Mouse (Mus musculus): Measurements from ENCODE around the gene Olfr157. TPM values are rescaled to one million over a fixed set of nuclear protein-coding genes. Genes with fewer than 3 reads are reported as not detected.
"Not testable (repeated sequence)": the region's sequence is repeated elsewhere in the genome, so short reads cannot be mapped to it uniquely, and the experiment has no call there.

The Olfr157 gene
- polyA plus RNA-seq, 1 experiment from 2014 or later = not detected

DNA sequence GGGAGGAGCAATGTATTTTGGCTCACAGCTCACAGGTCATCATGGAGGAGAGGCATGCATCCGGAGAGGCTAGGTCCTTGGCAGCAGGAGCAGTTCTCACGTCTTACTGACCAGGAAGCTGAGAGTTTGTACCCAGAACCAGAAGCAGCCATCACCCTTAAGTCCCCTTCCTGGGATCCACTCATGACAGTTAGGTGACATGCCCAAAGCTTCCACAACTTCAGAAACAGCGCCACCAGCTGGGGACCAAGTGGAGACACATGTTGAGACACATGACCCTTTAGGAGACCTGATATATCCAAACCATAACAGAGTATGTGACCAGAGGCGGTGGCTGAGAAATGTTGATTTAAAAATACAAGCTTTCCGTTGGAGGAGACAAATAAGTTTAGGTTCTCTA lies 8.0 kb downstream of the Olfr157 start:
- ATAC-seq (ENCODE audit: insufficient number of reproducible peaks, low FRiP score, low TSS enrichment, low read depth) (no peak), DNase-seq (ENCODE audit: low spot score) (no peak)
- H3K4me2 ChIP-seq (ENCODE audit: low read depth, severe bottlenecking) = no peak overlapping the region
- no peak overlapping the region for H3K9ac ChIP-seq (ENCODE audit: low read length)
- H3K4me1 ChIP-seq (ENCODE audit: control insufficient read depth, insufficient read depth, low read length) = no peaks in the 10 kb centered on the region
- H3K9me3 ChIP-seq (ENCODE audit: control insufficient read depth, low read length) = no peaks in the 10 kb centered on the region
- H3K4me3 ChIP-seq (ENCODE audit: low read depth, low read length) = no peak overlapping the region
- 65% methylated on average over 5 of the region's 5 CpGs for WGBS
- H3K27me3 ChIP-seq (ENCODE audit: control insufficient read depth, insufficient read depth, low read length) = no peaks in the 10 kb centered on the region
- H3K36me3 ChIP-seq (ENCODE audit: control insufficient read depth, insufficient read depth, low read length) = no peaks in the 10 kb centered on the region
- no peak overlapping the region for H3K27ac ChIP-seq (replicated peaks; ENCODE audit: low read depth, low read length)

DNA sequence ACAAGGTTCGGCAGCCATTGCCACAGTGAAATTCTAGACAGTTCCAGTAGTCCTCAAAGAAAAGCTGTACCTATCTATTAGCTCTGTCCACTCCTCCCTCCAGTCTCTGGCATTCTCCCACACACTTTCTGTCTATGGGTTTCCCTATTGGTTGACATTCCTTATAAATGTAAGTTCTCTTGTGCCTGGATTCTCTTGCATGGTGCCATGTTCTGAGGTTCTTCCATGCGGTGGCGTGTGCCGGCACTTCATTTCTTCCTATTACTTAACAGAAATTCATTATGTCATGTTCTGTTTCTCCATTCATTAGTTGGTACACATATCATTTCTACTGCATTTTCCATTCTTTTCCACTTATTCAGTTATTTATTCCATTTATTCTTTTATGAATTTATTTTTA lies 11.2 kb downstream of the Olfr157 start:
- H3K27me3 ChIP-seq (ENCODE audit: control insufficient read depth, insufficient read depth, low read length) = no peaks in the 10 kb centered on the region
- no peaks in the 10 kb centered on the region for H3K9me3 ChIP-seq (ENCODE audit: control insufficient read depth, low read length)
- WGBS = 86% methylated on average over 4 of the region's 4 CpGs
- H3K4me2 ChIP-seq (ENCODE audit: low read depth, severe bottlenecking) = no peak overlapping the region
- no peaks in the 10 kb centered on the region for H3K4me1 ChIP-seq (ENCODE audit: control insufficient read depth, insufficient read depth, low read length)
- H3K4me3 ChIP-seq (ENCODE audit: low read depth, low read length) = no peak overlapping the region
- H3K36me3 ChIP-seq (ENCODE audit: control insufficient read depth, insufficient read depth, low read length) = no peaks in the 10 kb centered on the region
- DNase-seq (ENCODE audit: low spot score) (no peak), ATAC-seq (ENCODE audit: insufficient number of reproducible peaks, low FRiP score, low TSS enrichment, low read depth) (no peak)
- no peak overlapping the region for H3K9ac ChIP-seq (ENCODE audit: low read length)
- no peak overlapping the region for H3K27ac ChIP-seq (replicated peaks; ENCODE audit: low read depth, low read length)

DNA sequence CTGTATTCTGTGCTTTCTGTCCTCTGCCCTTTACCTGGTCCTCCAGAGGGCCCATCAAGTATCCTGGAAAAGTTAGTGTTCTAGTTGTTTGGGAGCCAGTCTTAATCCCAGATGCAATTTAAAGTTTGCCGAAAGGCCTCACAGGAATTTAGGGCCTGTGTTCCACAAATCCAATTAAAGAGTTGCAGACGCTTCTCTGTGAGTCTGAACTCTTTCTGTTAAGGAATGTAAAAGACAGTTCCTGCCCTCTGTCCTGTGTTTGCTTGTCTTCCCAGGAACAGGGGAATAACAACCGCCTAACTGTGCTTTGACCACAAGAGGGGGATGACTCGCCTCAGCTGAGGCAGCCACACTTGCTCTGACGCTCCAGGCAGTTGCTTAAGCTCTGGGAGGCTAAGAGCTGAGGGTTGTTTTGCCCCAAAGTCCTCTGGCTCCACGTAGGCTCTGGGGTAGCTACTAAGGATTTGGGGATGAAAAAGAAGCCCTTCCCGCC lies 16.1 kb downstream of the Olfr157 start, which contains the start of gene Olfr156:
TSS of gene Olfr156 (minus strand) at position 51 of the 493 bp plus-strand sequence.
- 14% methylated on average over 7 of the region's 7 CpGs for WGBS
- Histone ChIP-seq H3K9me3 (ENCODE audit: control insufficient read depth, low read length) (no peaks in the 10 kb centered on the region), H3K4me3 (ENCODE audit: low read depth, low read length) (no peak within 1 kb of the TSS), H3K4me1 (ENCODE audit: control insufficient read depth, insufficient read depth, low read length) (no peaks in the 10 kb centered on the region), H3K27me3 (ENCODE audit: control insufficient read depth, insufficient read depth, low read length) (no peaks in the 10 kb centered on the region), H3K27ac (replicated peaks; ENCODE audit: low read depth, low read length) (no peak within 1 kb of the TSS), H3K36me3 (ENCODE audit: control insufficient read depth, insufficient read depth, low read length) (no peaks in the 10 kb centered on the region), H3K9ac (ENCODE audit: low read length) (no peak within 1 kb of the TSS), H3K4me2 (ENCODE audit: low read depth, severe bottlenecking) (no peak within 1 kb of the TSS)
- DNase-seq (ENCODE audit: low spot score) (peak; percentile 60), ATAC-seq (ENCODE audit: insufficient number of reproducible peaks, low FRiP score, low TSS enrichment, low read depth) (no peak)

DNA sequence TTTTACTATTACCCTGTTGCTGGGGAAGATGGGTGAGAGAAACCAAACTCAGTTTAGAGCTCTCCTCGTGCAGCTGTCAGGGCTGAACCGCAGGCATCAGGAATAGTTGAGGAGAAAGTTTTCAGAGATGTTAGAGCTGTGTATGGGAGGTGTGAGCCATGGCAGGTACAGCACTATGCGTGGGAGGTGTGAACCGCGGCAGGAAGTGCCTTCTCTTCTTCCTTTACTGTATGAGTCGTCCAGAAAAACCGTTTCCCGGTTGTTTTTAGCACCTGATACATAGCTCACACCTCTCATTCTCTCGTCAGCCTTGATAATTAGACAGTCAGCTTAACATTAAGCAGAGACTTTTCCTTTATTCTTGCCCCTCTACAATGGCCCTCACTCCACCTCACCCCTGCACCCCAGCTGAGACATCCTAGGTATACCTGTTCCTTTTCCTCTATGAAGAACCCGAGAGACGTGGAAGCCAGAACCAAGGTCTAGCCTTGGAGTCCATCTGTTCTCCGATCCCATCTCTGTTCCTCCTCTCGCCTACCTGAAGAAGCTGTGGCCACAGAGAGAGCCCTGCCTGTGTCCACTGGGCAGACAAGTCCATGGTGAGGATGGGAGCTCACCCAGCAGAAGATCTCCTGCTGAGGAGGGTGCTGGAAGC lies 17.0 kb downstream of the Olfr157 start:
- no peak overlapping the region for H3K4me3 ChIP-seq (ENCODE audit: low read depth, low read length)
- H3K4me2 ChIP-seq (ENCODE audit: low read depth, severe bottlenecking) = no peak overlapping the region
- H3K36me3 ChIP-seq (ENCODE audit: control insufficient read depth, insufficient read depth, low read length) = no peaks in the 10 kb centered on the region
- ATAC-seq (ENCODE audit: insufficient number of reproducible peaks, low FRiP score, low TSS enrichment, low read depth) (no peak), DNase-seq (ENCODE audit: low spot score) (no peak)
- H3K9me3 ChIP-seq (ENCODE audit: control insufficient read depth, low read length) = no peaks in the 10 kb centered on the region
- 77% methylated on average over 13 of the region's 13 CpGs for WGBS
- no peak overlapping the region for H3K27ac ChIP-seq (replicated peaks; ENCODE audit: low read depth, low read length)
- no peaks in the 10 kb centered on the region for H3K27me3 ChIP-seq (ENCODE audit: control insufficient read depth, insufficient read depth, low read length)
- no peaks in the 10 kb centered on the region for H3K4me1 ChIP-seq (ENCODE audit: control insufficient read depth, insufficient read depth, low read length)
- H3K9ac ChIP-seq (ENCODE audit: low read length) = no peak overlapping the region

DNA sequence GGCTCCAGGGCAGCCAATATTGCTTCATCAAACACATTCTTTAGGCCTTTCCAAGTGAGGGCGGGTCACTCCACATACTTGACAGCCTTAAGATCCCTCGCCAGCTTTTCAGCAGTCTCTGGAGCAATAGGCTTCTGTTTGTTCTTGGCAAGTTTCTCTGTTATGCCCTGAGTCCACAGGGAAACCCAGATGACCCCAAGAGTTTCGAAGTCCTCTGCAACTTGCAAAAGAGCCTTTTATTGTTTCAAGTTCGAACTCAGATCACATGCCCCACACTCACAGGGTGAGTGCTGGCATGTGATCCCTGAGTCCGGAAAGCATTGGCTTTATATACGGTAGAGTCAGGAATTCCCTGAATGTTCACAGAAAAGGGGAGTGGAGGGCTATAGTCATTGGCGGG lies 41.1 kb downstream of the Olfr157 start:
- WGBS = 63% methylated on average over 7 of the region's 7 CpGs

DNA sequence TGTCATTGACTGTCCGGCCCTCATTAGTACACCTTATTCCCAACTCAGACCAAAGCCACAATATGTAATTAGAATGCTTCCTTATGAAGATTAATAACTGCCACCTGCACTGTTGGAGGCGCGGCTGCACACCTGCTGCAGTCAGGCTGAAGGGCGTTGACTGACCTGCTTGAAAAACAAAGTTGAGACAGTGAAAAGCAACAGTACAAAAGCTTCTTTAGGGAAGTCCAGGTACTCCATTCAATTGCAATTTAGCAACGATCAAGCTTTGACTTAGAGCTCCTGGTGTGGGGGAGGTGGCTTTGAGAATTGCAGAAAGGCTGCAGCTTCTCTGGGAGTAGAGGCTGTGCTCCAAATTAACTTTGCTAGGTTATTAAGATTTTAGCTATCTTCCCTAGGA lies 44.2 kb downstream of the Olfr157 start:
- not testable (repeated sequence) for H3K9ac ChIP-seq (ENCODE audit: low read length); H3K4me3 ChIP-seq (ENCODE audit: low read depth, low read length); H3K27me3 ChIP-seq (ENCODE audit: control insufficient read depth, insufficient read depth, low read length); H3K27ac ChIP-seq (replicated peaks; ENCODE audit: low read depth, low read length); H3K36me3 ChIP-seq (ENCODE audit: control insufficient read depth, insufficient read depth, low read length); H3K4me1 ChIP-seq (ENCODE audit: control insufficient read depth, insufficient read depth, low read length); H3K9me3 ChIP-seq (ENCODE audit: control insufficient read depth, low read length); DNase-seq (ENCODE audit: low spot score); ATAC-seq (ENCODE audit: insufficient number of reproducible peaks, low FRiP score, low TSS enrichment, low read depth); H3K4me2 ChIP-seq (ENCODE audit: low read depth, severe bottlenecking)
- WGBS = 89% methylated on average over 5 of the region's 5 CpGs

More for the DNA sequence above, 41.1 kb downstream of the Olfr157 start:
- Histone ChIP-seq H3K9me3 (ENCODE audit: control insufficient read depth, low read length) (0 out of 2 replicates have a peak, but pooled peaks cover 3% of the 10 kb centered on the region), H3K4me2 (ENCODE audit: low read depth, severe bottlenecking) (no peak overlapping the region), H3K27me3 (ENCODE audit: control insufficient read depth, insufficient read depth, low read length) (no peaks in the 10 kb centered on the region), H3K4me3 (ENCODE audit: low read depth, low read length) (no peak overlapping the region), H3K27ac (replicated peaks; ENCODE audit: low read depth, low read length) (no peak overlapping the region), H3K9ac (ENCODE audit: low read length) (no peak overlapping the region), H3K36me3 (ENCODE audit: control insufficient read depth, insufficient read depth, low read length) (no peaks in the 10 kb centered on the region), H3K4me1 (ENCODE audit: control insufficient read depth, insufficient read depth, low read length) (no peaks in the 10 kb centered on the region)
- DNase-seq (ENCODE audit: low spot score) (no peak), ATAC-seq (ENCODE audit: insufficient number of reproducible peaks, low FRiP score, low TSS enrichment, low read depth) (no peak)

DNA sequence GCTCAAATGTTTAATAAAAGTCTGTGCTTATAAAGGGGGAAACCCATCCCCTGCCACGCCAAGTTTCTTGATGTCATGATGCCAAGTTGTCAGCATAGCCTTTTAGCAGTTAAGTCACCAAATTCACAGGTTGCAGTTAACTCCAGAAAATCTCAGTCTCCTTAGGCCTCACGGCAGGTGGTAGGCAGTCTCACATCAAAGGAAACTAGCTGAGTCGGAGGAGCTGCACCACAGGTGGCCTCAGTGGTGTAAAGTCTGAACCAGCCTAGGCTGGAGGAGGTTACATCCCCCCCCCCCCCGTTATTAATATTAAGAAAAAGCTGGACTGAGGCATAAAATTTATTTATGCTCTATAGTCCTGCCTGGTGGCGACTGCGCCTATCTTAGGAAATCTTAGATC lies 44.7 kb downstream of the Olfr157 start:
- no peak overlapping the region for H3K9ac ChIP-seq (ENCODE audit: low read length)
- DNase-seq (ENCODE audit: low spot score) (no peak), ATAC-seq (ENCODE audit: insufficient number of reproducible peaks, low FRiP score, low TSS enrichment, low read depth) (no peak)
- H3K36me3 ChIP-seq (ENCODE audit: control insufficient read depth, insufficient read depth, low read length) = no peaks in the 10 kb centered on the region
- no peak overlapping the region for H3K4me2 ChIP-seq (ENCODE audit: low read depth, severe bottlenecking)
- H3K4me3 ChIP-seq (ENCODE audit: low read depth, low read length) = no peak overlapping the region
- H3K27ac ChIP-seq (replicated peaks; ENCODE audit: low read depth, low read length) = no peak overlapping the region
- H3K27me3 ChIP-seq (ENCODE audit: control insufficient read depth, insufficient read depth, low read length) = no peaks in the 10 kb centered on the region
- no peaks in the 10 kb centered on the region for H3K9me3 ChIP-seq (ENCODE audit: control insufficient read depth, low read length)
- 69% methylated on average over 6 of the region's 6 CpGs for WGBS
- no peaks in the 10 kb centered on the region for H3K4me1 ChIP-seq (ENCODE audit: control insufficient read depth, insufficient read depth, low read length)
